Mouse (Mus musculus): ENCODE data around the gene Cdc42.

Gene Cdc42

DNA sequence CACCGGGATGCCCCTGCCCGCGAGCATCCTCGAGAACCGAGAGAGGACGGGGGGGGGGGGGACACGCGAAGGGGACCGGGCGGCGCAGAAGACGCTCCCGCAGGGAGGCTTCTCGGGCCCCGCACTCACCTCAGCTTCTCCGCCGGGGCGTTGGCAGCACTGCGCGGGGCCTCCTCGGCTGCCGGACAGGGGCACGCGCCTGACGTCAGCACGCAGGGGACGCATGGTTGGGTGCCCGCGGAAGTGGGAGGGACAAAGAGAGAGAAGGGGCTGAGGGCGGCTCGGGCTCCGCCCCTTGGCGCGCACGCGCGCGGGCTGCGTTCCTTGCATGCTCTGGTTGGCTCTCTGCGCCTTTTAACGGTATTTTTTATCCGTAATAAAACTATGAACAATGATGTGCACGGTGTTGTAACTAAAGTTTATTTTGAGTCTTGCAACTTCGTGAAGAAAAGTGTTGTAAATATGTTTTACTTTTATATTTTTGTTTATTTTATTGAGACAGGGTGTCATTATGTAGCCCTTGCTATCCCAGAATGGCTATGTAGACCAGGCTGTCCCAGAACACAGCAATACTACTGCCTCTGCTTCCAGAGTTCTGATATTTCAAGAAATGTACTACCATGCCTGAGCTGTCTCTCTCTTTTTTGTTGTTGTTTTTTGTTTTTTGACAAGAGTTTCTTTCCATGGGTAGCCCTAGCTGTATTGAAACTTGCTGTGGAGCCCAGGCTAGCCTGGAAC lies at the start of gene Cdc42:
Gene Cdc42 (minus strand): TSS at position 204 of the 738 bp plus-strand sequence.
- in situ Hi-C loops (cut with MseI, MboI): no loop called here

DNA sequence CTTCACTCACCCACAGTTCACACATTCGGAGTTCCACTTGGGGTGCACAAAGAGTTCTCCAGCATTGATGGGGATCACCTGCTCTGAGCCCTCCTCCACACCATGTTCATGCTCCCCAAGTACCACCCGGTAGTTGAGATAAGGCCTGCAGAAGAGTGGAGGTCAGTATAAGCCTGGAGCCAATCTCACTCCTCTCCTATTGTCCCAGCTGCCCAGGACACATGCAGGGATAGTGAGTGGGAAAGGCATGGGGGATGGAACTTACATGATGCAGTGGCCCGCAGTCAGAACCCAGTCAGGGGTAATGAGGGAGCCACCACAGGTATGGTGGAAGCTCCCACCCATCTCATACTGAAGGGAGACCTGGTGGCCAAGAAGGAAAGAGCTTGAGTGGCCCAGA lies 48.1 kb upstream of the Cdc42 start:
- in situ Hi-C loops (cut with MseI, MboI): no loop called here

DNA sequence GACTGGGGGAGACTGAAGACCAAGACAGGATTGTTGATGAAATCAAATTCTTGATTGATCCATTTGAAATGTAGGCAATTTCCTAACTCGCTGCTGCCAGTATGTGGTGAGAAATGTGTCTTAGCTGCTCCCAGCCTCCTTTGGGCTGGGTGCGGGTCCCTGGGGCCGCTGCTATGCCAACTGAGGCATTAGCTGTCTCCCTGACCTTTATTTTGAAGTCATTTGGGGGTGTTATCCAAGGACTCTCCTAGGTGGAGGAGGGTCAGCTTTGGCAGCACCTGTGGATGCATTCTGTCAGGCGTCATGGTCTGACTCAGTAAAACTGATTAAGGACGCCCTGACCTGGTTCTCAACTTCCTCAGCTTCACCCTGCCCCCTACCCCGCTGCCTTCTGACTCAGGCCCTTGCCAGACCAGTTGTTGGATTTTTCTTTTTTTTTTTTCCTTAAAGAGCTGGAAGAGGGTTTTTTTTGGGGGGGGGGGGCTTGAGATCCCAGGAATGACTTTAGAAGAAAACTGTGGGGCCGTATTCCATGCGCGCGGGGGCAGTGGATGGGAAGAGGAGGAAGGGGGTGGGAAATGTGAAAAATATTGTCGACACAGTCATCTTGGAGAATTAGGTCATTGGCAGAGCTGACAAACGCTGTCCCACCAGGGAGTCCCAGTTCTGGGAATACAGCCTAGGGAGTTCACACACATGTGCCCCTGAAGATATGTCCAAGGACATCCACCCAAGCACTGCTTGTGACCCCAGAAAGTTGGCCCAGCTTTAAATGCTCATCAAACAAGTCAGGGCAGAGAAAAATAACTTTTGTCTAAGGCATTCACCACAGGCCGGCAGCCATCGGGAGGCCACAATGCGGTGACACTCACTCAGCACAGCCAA lies 39.4 kb upstream of the Cdc42 start:
- in situ Hi-C loops (cut with MseI, MboI): no loop called here

DNA sequence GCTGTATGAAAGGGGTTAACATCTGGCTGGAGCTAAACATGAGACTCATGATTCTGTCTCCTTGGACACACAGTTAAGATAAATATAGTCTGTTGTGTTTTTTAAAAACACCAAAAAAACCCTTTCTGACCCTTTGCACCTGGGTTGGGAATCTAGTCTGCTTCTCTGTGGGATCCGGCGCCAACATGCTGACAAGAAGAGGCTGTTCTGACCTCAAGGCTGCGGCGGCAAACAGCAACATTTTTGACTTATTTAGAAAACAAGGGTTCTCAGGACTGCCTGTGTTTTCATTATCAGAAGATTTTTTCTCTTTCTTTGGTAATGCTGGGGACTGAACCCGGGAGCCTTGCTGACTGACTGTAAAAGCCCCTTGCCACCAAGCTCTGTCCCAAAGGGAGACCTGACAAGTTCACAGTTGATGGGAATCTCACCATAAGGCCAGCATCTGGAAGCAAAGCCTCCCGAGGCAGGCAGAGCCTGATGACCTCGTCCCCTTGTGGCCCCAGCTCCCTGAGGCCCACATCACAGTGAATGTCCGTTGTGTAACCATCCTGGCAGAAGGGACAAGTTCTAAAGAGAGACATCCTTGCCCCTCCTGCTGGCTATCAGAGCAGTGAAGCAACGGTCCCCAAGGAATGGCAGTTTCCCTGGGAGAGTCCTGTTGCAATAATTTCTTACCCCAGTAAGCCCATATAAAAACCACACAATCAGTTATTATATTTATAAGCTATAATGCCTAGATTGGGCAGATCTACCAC lies 36.0 kb upstream of the Cdc42 start:
- in situ Hi-C loops (cut with MseI, MboI): no loop called here

- in situ Hi-C loops (cut with MseI, MboI): no loop called here
These were observed 35.4 kb upstream of the Cdc42 start for GRCm38 (mm10) chr4:137392874-137393273.

- in situ Hi-C loops (cut with MseI, MboI): no loop called here
These were observed 33.8 kb upstream of the Cdc42 start for GRCm38 (mm10) chr4:137391287-137391686.

DNA sequence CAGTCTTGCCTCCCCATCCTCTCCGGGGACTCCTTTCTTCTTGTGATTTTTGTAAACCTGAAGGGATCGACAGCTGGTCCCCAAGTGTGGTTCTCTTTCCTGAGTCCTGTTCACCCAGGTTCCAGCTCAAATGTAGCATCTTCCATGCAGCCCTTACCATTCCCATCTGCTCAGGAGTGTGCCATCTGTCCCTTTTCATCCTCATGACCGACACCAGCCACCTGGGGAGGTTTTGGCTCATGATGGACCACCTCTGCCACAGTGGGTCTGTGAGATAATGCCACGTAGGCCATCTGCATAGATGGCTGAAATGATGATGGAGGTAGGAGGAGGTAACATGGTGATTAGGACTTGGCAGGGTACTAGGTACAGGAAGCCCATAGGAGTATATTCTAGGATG lies 32.7 kb upstream of the Cdc42 start:
- in situ Hi-C loops (cut with MseI, MboI): no loop called here

GRCm38 (mm10) chr4:137388983-137389382 lies 31.5 kb upstream of the Cdc42 start:
- in situ Hi-C loops (cut with MseI, MboI): no loop called here

DNA sequence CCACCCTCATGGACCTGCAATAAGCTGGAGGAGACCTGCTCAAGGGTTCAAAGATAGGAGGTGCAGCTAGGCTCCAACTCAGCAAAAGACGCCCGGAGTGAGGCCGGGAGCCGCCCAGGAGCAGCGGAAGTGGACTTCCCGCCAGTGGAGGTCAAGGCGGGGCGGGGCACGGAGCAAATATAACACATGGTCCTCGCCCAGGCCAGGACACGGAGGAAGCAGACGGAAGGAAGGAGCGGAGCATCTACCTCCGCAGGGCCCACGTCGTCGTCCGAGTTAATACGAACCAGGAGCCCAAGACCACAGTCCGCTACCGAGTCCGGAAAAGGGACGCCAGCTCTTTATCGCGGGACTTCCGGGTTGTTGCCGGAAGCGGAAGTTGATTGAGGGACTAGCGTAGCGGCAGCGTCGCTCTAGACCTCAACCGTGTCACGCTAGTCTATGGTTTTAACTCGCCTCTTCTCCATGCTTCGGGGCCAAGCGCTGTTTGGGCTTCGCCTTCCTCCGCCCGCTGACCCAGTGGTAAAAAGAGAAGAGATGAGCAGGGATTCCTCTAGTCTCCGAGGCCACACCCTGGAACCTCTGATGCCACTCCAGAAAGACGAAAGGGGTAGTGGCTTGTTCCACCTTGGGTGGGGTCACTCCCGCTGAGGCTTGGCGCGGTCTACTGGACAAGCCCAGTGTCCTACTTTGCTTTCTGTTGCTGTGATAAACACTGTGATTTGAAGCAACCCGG lies 30.7 kb upstream of the Cdc42 start:
- in situ Hi-C loops (cut with MseI, MboI): no loop called here

- in situ Hi-C loops (cut with MseI, MboI): no loop called here
These were observed 30.1 kb upstream of the Cdc42 start for GRCm38 (mm10) chr4:137387482-137388058.

- in situ Hi-C loops (cut with MseI, MboI): no loop called here
These were observed 23.4 kb upstream of the Cdc42 start for GRCm38 (mm10) chr4:137380702-137381605.

- in situ Hi-C loops (cut with MseI, MboI): no loop called here
These were observed 22.3 kb upstream of the Cdc42 start for GRCm38 (mm10) chr4:137379713-137380255.

GRCm38 (mm10) chr4:137379085-137379484 lies 21.6 kb upstream of the Cdc42 start:
- in situ Hi-C loops (cut with MseI, MboI): no loop called here

DNA sequence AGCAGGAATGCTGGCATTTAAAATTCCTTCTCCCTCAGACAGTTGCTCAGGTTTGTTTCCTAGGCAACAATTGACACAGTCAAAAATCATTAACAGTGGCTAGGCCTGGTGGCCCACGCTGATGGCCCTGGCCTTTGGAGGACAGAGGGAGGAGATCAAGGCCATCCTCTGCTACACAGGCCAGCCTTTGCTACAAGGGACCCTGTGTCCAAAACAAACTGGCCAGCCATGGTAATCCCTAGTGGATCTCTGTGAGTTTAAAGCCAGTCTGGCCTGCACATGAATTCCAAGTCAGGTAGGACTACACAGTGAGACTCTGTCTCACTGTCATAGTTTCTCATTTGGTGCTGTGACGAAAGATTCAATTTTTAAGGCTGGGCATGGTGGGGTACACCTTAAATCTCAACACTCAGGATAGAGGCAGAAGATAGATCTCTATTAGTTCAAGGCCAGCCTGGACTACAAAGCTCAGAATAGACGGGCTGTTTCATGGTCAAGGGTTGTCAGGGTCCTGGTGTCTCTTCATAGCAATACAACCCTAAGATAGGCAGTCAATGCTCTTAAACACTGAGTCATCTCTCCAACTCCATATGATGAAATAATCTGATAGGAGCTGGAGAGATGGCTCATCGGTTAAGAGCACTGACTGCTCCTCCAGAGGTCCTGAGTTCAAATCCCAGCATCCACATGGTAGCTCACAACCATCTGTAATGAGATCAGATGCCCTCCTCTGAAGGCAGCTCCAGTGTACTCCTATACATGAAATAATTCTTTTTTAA lies 20.2 kb upstream of the Cdc42 start:
- in situ Hi-C loops (cut with MseI, MboI): no loop called here

GRCm38 (mm10) chr4:137376778-137377177 lies 19.3 kb upstream of the Cdc42 start:
- in situ Hi-C loops (cut with MseI, MboI): no loop called here

GRCm38 (mm10) chr4:137375314-137376278 lies 18.1 kb upstream of the Cdc42 start:
- in situ Hi-C loops (cut with MseI, MboI): no loop called here

DNA sequence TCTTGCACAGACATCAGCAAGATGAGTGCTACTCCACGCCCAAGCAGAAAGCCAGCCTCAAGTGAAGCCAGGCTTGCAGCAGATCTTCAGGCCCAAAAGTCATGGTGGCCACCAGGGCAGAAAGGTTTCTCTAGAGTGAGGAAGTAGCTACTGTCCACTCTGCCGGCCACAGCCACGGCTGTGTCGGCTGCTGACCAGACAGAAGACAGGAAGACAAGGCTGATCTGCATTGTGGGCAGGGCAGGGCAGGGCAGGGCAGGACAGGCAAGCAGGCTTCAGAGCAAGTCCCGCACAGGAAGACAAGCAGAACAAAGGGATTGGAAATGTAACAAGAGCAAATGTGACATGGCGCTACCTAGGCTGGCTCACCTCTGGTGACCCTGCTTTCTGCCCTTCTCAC lies 16.2 kb upstream of the Cdc42 start:
- in situ Hi-C loops (cut with MseI, MboI): no loop called here

All from mouse trophoblast stem cell (cell line).